Mouse (Mus musculus) ES-Bruce4 (cell line): ENCODE results near the gene Trpv5. TPM values are rescaled to one million over a fixed set of nuclear protein-coding genes. Genes with fewer than 3 reads are reported as not detected.

Source experiments
- H3K27ac ChIP-seq: 2 replicates; pipeline ENCODE4 v1.5.1; 2012; ENCODE audit warnings: low read length, inconsistent platforms; ENCODE audit not compliant: insufficient read depth
- H3K27me3 ChIP-seq: 2 replicates; pipeline ENCODE4 v1.6.1; 2012; ENCODE audit warnings: mild to moderate bottlenecking, low read length, inconsistent platforms; ENCODE audit not compliant: control insufficient read depth, poor library complexity, insufficient read depth, severe bottlenecking
- H3K36me3 ChIP-seq: 2 replicates; pipeline ENCODE4 v1.6.1; 2012; ENCODE audit warnings: inconsistent platforms, mild to moderate bottlenecking, low read length, moderate library complexity; ENCODE audit not compliant: control insufficient read depth, poor library complexity, insufficient read depth, severe bottlenecking
- H3K4me1 ChIP-seq: one replicate; pipeline ENCODE4 v1.8.1; 2011; ENCODE audit warnings: low read length; ENCODE audit not compliant: control insufficient read depth, insufficient read depth
- H3K4me3 ChIP-seq: 2 replicates; pipeline ENCODE4 v1.5.1; 2011; ENCODE audit warnings: low read depth, mild to moderate bottlenecking, low read length
- H3K9ac ChIP-seq: 2 replicates; pipeline ENCODE4 v1.6.1; 2012; ENCODE audit warnings: low read depth, mild to moderate bottlenecking, inconsistent platforms; ENCODE audit not compliant: poor library complexity, severe bottlenecking
- H3K9me3 ChIP-seq: replicated peaks from 2 replicates; pipeline ENCODE4 v1.6.1; 2012; ENCODE audit warnings: mild to moderate bottlenecking, low read length, inconsistent platforms; ENCODE audit not compliant: control insufficient read depth, poor library complexity, insufficient read depth, severe bottlenecking
- CTCF ChIP-seq: IDR thresholded peaks from one replicate; pipeline ENCODE4 v1.8.1; 2011; ENCODE audit warnings: low read depth, low read length
- EP300 ChIP-seq: IDR thresholded peaks from 2 replicates; pipeline ENCODE4 v1.6.1; 2011; ENCODE audit warnings: low read depth, low read length; ENCODE audit not compliant: insufficient read depth
- POLR2A ChIP-seq: IDR thresholded peaks from one replicate; pipeline ENCODE4 v1.8.1; 2011; ENCODE audit warnings: low read length; ENCODE audit not compliant: insufficient read depth
- polyA plus RNA-seq: library from polyadenylated mRNA; stranded (reverse); fragments of >200 nt; gene quantifications from 2 replicates; pipeline ENCODE4 v1.2.4, GENCODE M21; 2011; ENCODE audit warnings: low read depth; ENCODE audit not compliant: missing spikeins, insufficient read depth, insufficient read length

Trpv5 gene
- polyA plus RNA-seq, 1 experiment: 0.18 TPM

GRCm38 (mm10) chr6:41606214-41606613 lies 74.4 kb downstream of the Trpv5 start:
- Histone ChIP-seq H3K9ac (no peak overlapping the region), H3K9me3 (no peaks in the 10 kb centered on the region), H3K4me3 (peak overlapping the region; percentile 79; the same call in 1 of the 2 replicates)

DNA sequence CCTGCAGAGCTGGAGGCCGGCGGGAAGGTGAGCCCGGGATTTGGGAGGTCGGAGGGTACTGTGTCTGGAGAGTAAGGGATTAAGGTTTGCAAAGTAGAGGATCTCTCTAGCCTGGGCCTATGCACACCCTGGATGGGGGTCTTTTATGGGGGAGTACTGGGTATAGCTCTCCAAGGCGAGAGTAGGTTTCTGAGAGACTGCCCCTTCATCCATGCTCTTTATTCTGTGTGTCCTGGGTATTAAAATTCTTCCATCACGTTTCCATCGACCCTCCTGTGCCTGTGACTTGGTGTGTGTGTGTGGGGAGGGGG lies 74.8 kb downstream of the Trpv5 start:
- H3K27me3 ChIP-seq: no peaks in the 10 kb centered on the region
- no peak overlapping the region for H3K27ac ChIP-seq
- TF ChIP-seq POLR2A (no peak), CTCF (no peak), EP300 (no peak)
- H3K9me3 ChIP-seq: no peaks in the 10 kb centered on the region
- H3K4me1 ChIP-seq: no peaks in the 10 kb centered on the region
- peak overlapping the region; percentile 82 for H3K9ac ChIP-seq
- H3K4me3 ChIP-seq: peak overlapping the region; percentile 79
- H3K36me3 ChIP-seq: no peaks in the 10 kb centered on the region

More at GRCm38 (mm10) chr6:41606214-41606613, 74.4 kb downstream of the Trpv5 start:
- no peak for TF ChIP-seq CTCF
- no peak for TF ChIP-seq EP300
- TF ChIP-seq POLR2A: no peak
- H3K27ac ChIP-seq: no peak overlapping the region
- H3K36me3 ChIP-seq: no peaks in the 10 kb centered on the region
- no peaks in the 10 kb centered on the region for H3K4me1 ChIP-seq
- H3K27me3 ChIP-seq: no peaks in the 10 kb centered on the region

DNA sequence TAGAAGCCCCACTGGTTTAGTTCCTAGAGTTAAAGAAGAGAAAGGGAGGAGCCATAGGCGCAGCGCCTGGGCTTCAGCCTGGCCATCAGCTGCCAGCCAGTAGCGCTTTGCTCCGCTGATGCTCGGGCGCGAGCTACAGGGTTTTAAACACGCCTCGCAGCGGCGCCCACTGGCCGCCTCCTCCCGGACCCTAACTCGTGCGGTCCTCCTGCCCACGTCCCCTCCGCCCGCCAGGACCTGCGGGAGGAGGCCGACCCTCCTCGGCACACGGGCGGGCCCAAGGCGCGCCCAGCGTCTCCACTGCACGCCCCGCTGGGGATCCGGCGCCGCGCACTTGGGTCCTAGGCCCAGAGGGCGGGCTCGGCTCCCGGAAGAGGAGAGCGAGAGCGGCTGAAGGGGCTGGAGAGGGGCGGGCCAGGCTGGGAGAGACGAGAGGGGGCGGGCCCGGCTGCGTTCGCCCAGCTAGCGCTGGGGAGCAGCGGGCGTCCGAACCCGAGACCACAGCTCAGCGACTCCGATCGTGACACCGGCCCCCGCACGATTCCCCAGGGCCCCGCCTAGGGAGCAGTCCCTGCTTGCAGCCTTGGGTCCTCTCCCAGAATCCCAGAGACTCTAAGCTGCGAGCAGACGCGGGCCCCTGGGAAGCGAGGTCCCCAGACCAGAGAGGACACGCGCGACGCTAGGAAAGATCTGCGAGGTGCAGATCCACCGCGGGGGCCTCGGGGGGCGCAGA lies 75.3 kb downstream of the Trpv5 start, which contains the start of gene Ephb6:
TSS of gene Ephb6 (plus strand) at position 422 of the 733 bp plus-strand sequence.
- Histone ChIP-seq H3K4me3 (peak within 1 kb of the TSS; percentile 79), H3K9me3 (no peaks in the 10 kb centered on the region), H3K27ac (no peak within 1 kb of the TSS), H3K36me3 (no peaks in the 10 kb centered on the region), H3K27me3 (no peaks in the 10 kb centered on the region), H3K9ac (peak within 1 kb of the TSS; percentile 82), H3K4me1 (no peaks in the 10 kb centered on the region)
- TF ChIP-seq POLR2A: no peak
- no peak for TF ChIP-seq EP300
- no peak for TF ChIP-seq CTCF

- Histone ChIP-seq H3K4me3 (peak overlapping the region; percentile 79), H3K27ac (no peak overlapping the region), H3K9ac (peak overlapping the region; percentile 82), H3K36me3 (no peaks in the 10 kb centered on the region), H3K9me3 (no peaks in the 10 kb centered on the region), H3K4me1 (no peaks in the 10 kb centered on the region), H3K27me3 (no peaks in the 10 kb centered on the region)
- TF ChIP-seq CTCF: peak; percentile 78
- no peak for TF ChIP-seq POLR2A
These were observed 76.0 kb downstream of the Trpv5 start for GRCm38 (mm10) chr6:41604401-41605050.

Other genes starting within 250 kb of the Trpv5 start
- gene Gm10334, start 234.6 kb downstream of the Trpv5 start, polyA plus RNA-seq: not detected in 2 replicates
- not detected in 2 replicates for gene Prss1, start 221.8 kb downstream of the Trpv5 start, polyA plus RNA-seq
- gene Prss2, start 159.0 kb downstream of the Trpv5 start, polyA plus RNA-seq: not detected in 2 replicates
- 4.0 and 5.7 TPM in 2 replicates for gene Ephb6, start 75.3 kb downstream of the Trpv5 start, polyA plus RNA-seq
- not detected in 2 replicates for gene Trpv6, start 44.4 kb downstream of the Trpv5 start, polyA plus RNA-seq
- gene Llcfc1, start 3.7 kb upstream of the Trpv5 start, polyA plus RNA-seq: not detected in 2 replicates
- gene Kel, start 23.6 kb upstream of the Trpv5 start, polyA plus RNA-seq: not detected in 2 replicates
- not detected in 2 replicates for gene Olfr459, start 94.4 kb upstream of the Trpv5 start, polyA plus RNA-seq
- gene Pip, start 166.8 kb upstream of the Trpv5 start, polyA plus RNA-seq: not detected in 2 replicates
- not detected in 2 replicates for gene Sval2, start 172.2 kb upstream of the Trpv5 start, polyA plus RNA-seq